Mouse (Mus musculus): ENCODE data around the gene Gm20388.

Gene Gm20388

GRCm38 (mm10) chr8:121931571-121931970, 2020.9 kb downstream of the Gm20388 start:
- no peak for DNase-seq (ENCODE audit: low spot score in 2 of 2)

GRCm38 (mm10) chr8:121932026-121932667, 2021.5 kb downstream of the Gm20388 start:
- DNase-seq (ENCODE audit: low spot score in 2 of 2): no peak

- DNase-seq (ENCODE audit: low spot score in 2 of 2): no peak
These were observed 2022.3 kb downstream of the Gm20388 start for GRCm38 (mm10) chr8:121932668-121933520.

- no peak for DNase-seq (ENCODE audit: low spot score in 2 of 2)
These were observed 2023.9 kb downstream of the Gm20388 start for GRCm38 (mm10) chr8:121934506-121934905.

GRCm38 (mm10) chr8:121934923-121935322, 2024.3 kb downstream of the Gm20388 start:
- DNase-seq (ENCODE audit: low spot score in 2 of 2): no peak

GRCm38 (mm10) chr8:121935341-121936294, 2025.0 kb downstream of the Gm20388 start:
- peak; percentile 56 to 74 for DNase-seq (ENCODE audit: low spot score in 2 of 2)

GRCm38 (mm10) chr8:121936391-121936790, 2025.8 kb downstream of the Gm20388 start:
- DNase-seq (ENCODE audit: low spot score in 2 of 2): no peak

- no peak for DNase-seq (ENCODE audit: low spot score in 2 of 2)
These were observed 2028.1 kb downstream of the Gm20388 start for GRCm38 (mm10) chr8:121938732-121939131.

- DNase-seq (ENCODE audit: low spot score in 2 of 2): no peak
These were observed 2032.5 kb downstream of the Gm20388 start for GRCm38 (mm10) chr8:121943057-121943540.

- DNase-seq (ENCODE audit: low spot score in 2 of 2): no peak
These were observed 2033.1 kb downstream of the Gm20388 start for GRCm38 (mm10) chr8:121943716-121944115.

GRCm38 (mm10) chr8:121944831-121945230, 2034.2 kb downstream of the Gm20388 start, which contains the start of gene Car5a:
Car5a (minus strand) TSS chr8:121944904.
- DNase-seq (ENCODE audit: low spot score in 2 of 2): no peak

- DNase-seq (ENCODE audit: low spot score in 2 of 2): no peak
These were observed 2035.7 kb downstream of the Gm20388 start for GRCm38 (mm10) chr8:121946351-121946750.

- DNase-seq (ENCODE audit: low spot score in 2 of 2): no peak
These were observed 2036.6 kb downstream of the Gm20388 start for GRCm38 (mm10) chr8:121947047-121947752.

GRCm38 (mm10) chr8:121947753-121948141, 2037.1 kb downstream of the Gm20388 start:
- peak; percentile 75 to 77 for DNase-seq (ENCODE audit: low spot score in 2 of 2)

- DNase-seq (ENCODE audit: low spot score in 2 of 2): no peak
These were observed 2037.9 kb downstream of the Gm20388 start for GRCm38 (mm10) chr8:121948321-121949145.

GRCm38 (mm10) chr8:121949222-121949800, 2038.7 kb downstream of the Gm20388 start, which contains the start of gene Banp:
Banp (plus strand) TSS chr8:121949750.
- no peak for DNase-seq (ENCODE audit: low spot score in 2 of 2)

- peak; percentile 97 to 98 for DNase-seq (ENCODE audit: low spot score in 2 of 2)
These were observed 2039.5 kb downstream of the Gm20388 start for GRCm38 (mm10) chr8:121949941-121950748.

- DNase-seq (ENCODE audit: low spot score in 2 of 2): peak; percentile 49 to 58
These were observed 2040.4 kb downstream of the Gm20388 start for GRCm38 (mm10) chr8:121950749-121951655.
